Mouse (Mus musculus) fibroblast of lung, adult 2 months (primary cell): ENCODE measurements around the gene Rpl12.
"Not testable (repeated sequence)": the region's sequence is repeated elsewhere in the genome, so short reads cannot be mapped to it uniquely, and the experiment has no call there.

ENCODE experiments used
- DNase-seq: peaks from one replicate; pipeline ENCODE4 v3.0.0-alpha.2; 2011; ENCODE audit warnings: low read depth

Gene Rpl12

GRCm38 (mm10) chr2:32981725-32982271 is 20.4 kb downstream of the Rpl12 start, which contains the start of gene Slc2a8:
Gene Slc2a8 (minus strand): TSS chr2:32982083.
- DNase-seq: peak; percentile 78

- no peak for DNase-seq
These were observed 21.3 kb downstream of the Rpl12 start for GRCm38 (mm10) chr2:32982700-32983099.

- DNase-seq: no peak
These were observed 22.3 kb downstream of the Rpl12 start for GRCm38 (mm10) chr2:32983617-32984016.

GRCm38 (mm10) chr2:32985844-32986243 is 24.5 kb downstream of the Rpl12 start:
- DNase-seq: no peak

GRCm38 (mm10) chr2:32989376-32989775 is 28.0 kb downstream of the Rpl12 start:
- DNase-seq: no peak

GRCm38 (mm10) chr2:32990167-32990832 is 28.9 kb downstream of the Rpl12 start:
- no peak for DNase-seq

- DNase-seq: no peak
These were observed 30.8 kb downstream of the Rpl12 start for GRCm38 (mm10) chr2:32992130-32992529.

- DNase-seq: no peak
These were observed 35.7 kb downstream of the Rpl12 start for GRCm38 (mm10) chr2:32997081-32997480.

GRCm38 (mm10) chr2:32997792-32998191 is 36.4 kb downstream of the Rpl12 start:
- no peak for DNase-seq

GRCm38 (mm10) chr2:32999752-33000151 is 38.4 kb downstream of the Rpl12 start:
- DNase-seq: no peak

GRCm38 (mm10) chr2:33002144-33002543 is 40.8 kb downstream of the Rpl12 start:
- DNase-seq: no peak

GRCm38 (mm10) chr2:33005041-33005440 is 43.7 kb downstream of the Rpl12 start:
- no peak for DNase-seq

GRCm38 (mm10) chr2:33009055-33009454 is 47.7 kb downstream of the Rpl12 start:
- DNase-seq: not testable (repeated sequence)

- no peak for DNase-seq
These were observed 53.5 kb downstream of the Rpl12 start for GRCm38 (mm10) chr2:33014877-33015276.
